ENCODE assay signal across 8 mouse cellular contexts in the genomic region with DNA sequence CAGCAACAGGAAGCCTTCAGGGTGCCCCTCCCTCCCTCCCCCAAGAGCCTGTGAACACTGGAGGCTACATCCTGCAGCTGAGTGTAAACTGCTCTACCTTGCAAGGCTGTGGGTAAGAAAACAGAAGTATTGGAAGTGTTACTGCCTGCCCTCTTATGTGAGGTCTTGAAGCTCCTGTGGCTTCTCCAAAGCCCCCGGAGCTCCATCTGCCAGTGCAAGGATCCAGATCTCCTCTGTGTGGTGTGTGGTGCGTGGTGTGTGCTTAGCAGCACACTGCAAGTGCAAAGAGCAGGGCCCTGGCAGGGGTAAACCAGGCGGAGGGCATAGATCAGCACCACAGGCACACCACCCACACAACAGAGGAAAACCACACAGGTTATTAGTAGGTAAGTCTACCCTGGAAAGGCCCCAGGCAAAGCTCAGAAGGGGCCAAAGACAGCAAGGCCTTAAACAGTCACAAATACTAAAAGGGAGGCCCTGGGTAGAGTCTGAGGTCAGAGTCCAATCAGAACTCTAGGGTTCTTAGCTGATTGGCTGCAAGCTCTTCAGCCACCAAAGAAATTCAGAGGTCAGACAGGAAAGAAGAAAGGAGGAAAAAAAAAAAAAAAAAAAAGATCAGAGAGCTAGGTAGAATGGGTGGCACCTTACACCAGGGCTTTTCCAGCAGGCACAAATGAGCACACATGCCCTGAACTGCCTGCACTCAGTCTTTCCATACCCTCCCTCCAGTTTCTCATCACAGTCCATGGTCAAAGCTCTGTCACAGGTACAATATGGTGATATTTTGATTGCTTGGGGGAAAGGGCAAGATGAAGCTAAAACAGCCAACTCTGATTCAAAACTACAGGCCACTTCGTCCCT. TPM values are rescaled to one million over a fixed set of nuclear protein-coding genes. Genes with fewer than 3 reads are reported as not detected.
DNase-seq lines count a peak whose midpoint lies in the region; ATAC-seq and TF ChIP-seq lines count a peak whose summit lies in the region.

No protein-coding gene starts in this region.

- peaks cover 90% of the 10 kb centered on the region for H3K4me1 ChIP-seq in E14TG2a.4 (replicated peaks; ENCODE audit: low read depth, low read length)
- H3K4me1 ChIP-seq in hindbrain, embryonic 10.5 days (replicated peaks), result peaks cover 66% of the 10 kb centered on the region
- H3K4me1 ChIP-seq in limb, embryonic 14.5 days (ENCODE audit: control insufficient read depth, insufficient read depth, low read length), result peaks cover 23% of the 10 kb centered on the region
- H3K4me1 ChIP-seq in stomach, embryonic 16.5 days (ENCODE audit: control insufficient read depth, insufficient read depth, low read length), result peaks cover 43% of the 10 kb centered on the region

- H3K27me3 ChIP-seq in E14TG2a.4 (ENCODE audit: insufficient read depth, low read length), result peaks cover 12% of the 10 kb centered on the region; the same call in 1 of the 2 replicates
- peaks cover 29% of the 10 kb centered on the region for H3K27me3 ChIP-seq in hindbrain, embryonic 10.5 days (ENCODE audit: insufficient read depth, poor library complexity, severe bottlenecking)
- H3K27me3 ChIP-seq in limb, embryonic 14.5 days (ENCODE audit: control insufficient read depth, insufficient read depth, low read length), result no peaks in the 10 kb centered on the region
- H3K27me3 ChIP-seq in stomach, embryonic 16.5 days (ENCODE audit: control insufficient read depth, insufficient read depth, low read length), result no peaks in the 10 kb centered on the region

- H3K4me3 ChIP-seq in E14TG2a.4 (replicated peaks; ENCODE audit: low read length), result peak overlapping the region; percentile 94
- H3K4me3 ChIP-seq in hindbrain, embryonic 10.5 days, result peak overlapping the region; percentile 87
- peak overlapping the region; percentile 83 for H3K4me3 ChIP-seq in limb, embryonic 14.5 days (replicated peaks; ENCODE audit: low read length)
- H3K4me3 ChIP-seq in stomach, embryonic 16.5 days (replicated peaks; ENCODE audit: low read length), result peak overlapping the region; percentile 71

- peak overlapping the region; percentile 85 for H3K9ac ChIP-seq in limb, embryonic 14.5 days (ENCODE audit: low read depth, low read length, severe bottlenecking)
- H3K9ac ChIP-seq in stomach, embryonic 16.5 days (ENCODE audit: low read length), result peak overlapping the region; percentile 91

- H3K27ac ChIP-seq in hindbrain, embryonic 10.5 days, result no peak overlapping the region
- H3K27ac ChIP-seq in limb, embryonic 14.5 days (replicated peaks; ENCODE audit: low read depth, low read length), result no peak overlapping the region
- peak overlapping the region; percentile 85 for H3K27ac ChIP-seq in stomach, embryonic 16.5 days (ENCODE audit: low read length)

- ATAC-seq in limb, embryonic 14.5 days (ENCODE audit: low FRiP score, low read depth), result no peak
- ATAC-seq in stomach, embryonic 16.5 days (ENCODE audit: insufficient read depth, low FRiP score), result peak; percentile 23; the same call in 1 of the 2 replicates

- WGBS in hindbrain, embryonic 10.5 days, result 61% methylated on average over 4 of the region's 4 CpGs
- 44% methylated on average over 4 of the region's 4 CpGs for WGBS in limb, embryonic 14.5 days
- 37% methylated on average over 4 of the region's 4 CpGs for WGBS in stomach, embryonic 16.5 days

- no peak for TF ChIP-seq CTCF in E14TG2a.4 (conservative IDR thresholded peaks at IDR 0.05; ENCODE audit: low read length)

- H3K36me3 ChIP-seq in E14TG2a.4 (ENCODE audit: insufficient read depth, low read length), result peaks cover 17% of the 10 kb centered on the region
- H3K36me3 ChIP-seq in hindbrain, embryonic 10.5 days, result peaks cover 12% of the 10 kb centered on the region; the same call in 1 of the 2 replicates
- 0 out of 2 replicates have a peak, but pooled peaks cover 6% of the 10 kb centered on the region for H3K36me3 ChIP-seq in limb, embryonic 14.5 days (ENCODE audit: control insufficient read depth, insufficient read depth, low read length)
- no peaks in the 10 kb centered on the region for H3K36me3 ChIP-seq in stomach, embryonic 16.5 days (ENCODE audit: control insufficient read depth, insufficient read depth, low read length)

- H3K9me3 ChIP-seq in E14TG2a.4 (ENCODE audit: low read length), result no peaks in the 10 kb centered on the region
- no peaks in the 10 kb centered on the region for H3K9me3 ChIP-seq in hindbrain, embryonic 10.5 days
- H3K9me3 ChIP-seq in limb, embryonic 14.5 days (ENCODE audit: control insufficient read depth, low read length), result no peaks in the 10 kb centered on the region
- no peaks in the 10 kb centered on the region for H3K9me3 ChIP-seq in stomach, embryonic 16.5 days (replicated peaks; ENCODE audit: control insufficient read depth, low read length)

- DNase-seq in cerebellum, adult 8-10 months, result peak; percentile 40
- DNase-seq in cerebellum, adult 9-10 months, result no peak
- no peak for DNase-seq in hindbrain, embryonic 10.5 days (ENCODE audit: low spot score)
- DNase-seq in limb, embryonic 14.5 days (ENCODE audit: low spot score), result no peak
- DNase-seq in adrenal gland, adult (ENCODE audit: inconsistent age in 2 of 2, low spot score in 1 of 2), result no peak
- DNase-seq in layer of hippocampus, adult 18-20 months (ENCODE audit: low spot score in 2 of 2), result no peak

- TF ChIP-seq POLR2A in limb, embryonic 14.5 days (IDR thresholded peaks at IDR 0.05; ENCODE audit: borderline replicate concordance, extremely low read depth, insufficient read depth, insufficient read length), result no peak

- H3K4me2 ChIP-seq in limb, embryonic 14.5 days (replicated peaks; ENCODE audit: low read depth, low read length, severe bottlenecking), result peak overlapping the region; percentile 60
- peak overlapping the region; percentile 92 for H3K4me2 ChIP-seq in stomach, embryonic 16.5 days (ENCODE audit: low read depth, low read length)

RNA-seq across cellular contexts. Expression of gene Dgkz, which starts 13.5 kb away (rescaled TPM):
- polyA plus RNA-seq in hindbrain, embryonic 10.5 days (2016; fragmentation: Nextera tagmentation; extraction: Ambion mirVana), result 36.3 and 39.4 TPM in 2 replicates
- 97.1 and 109 TPM in 2 replicates for polyA plus RNA-seq in limb, embryonic 14.5 days (2012; rRNA removed)
- 40.4 and 42.4 TPM in 2 replicates for polyA plus RNA-seq in limb, embryonic 14.5 days (2014; fragmentation: Nextera tagmentation; extraction: Ambion mirVana)
- 34.9 and 38.3 TPM in 2 replicates for polyA plus RNA-seq in stomach, embryonic 16.5 days (2015; fragmentation: Nextera tagmentation; extraction: Ambion mirVana)
- total RNA-seq in layer of hippocampus, adult 18-20 months (2021), result 100 to 1,000 TPM; 499 to 596 TPM

RNA-seq across cellular contexts. Expression of gene Gm9821, which starts 16.6 kb away (rescaled TPM):
- polyA plus RNA-seq in hindbrain, embryonic 10.5 days (2016; fragmentation: Nextera tagmentation; extraction: Ambion mirVana), result 0.18 and 0.25 TPM in 2 replicates
- polyA plus RNA-seq in limb, embryonic 14.5 days (2012; rRNA removed), result 0.05 TPM in 1 of 2 replicates, not detected in the other
- 0.37 and 0.56 TPM in 2 replicates for polyA plus RNA-seq in limb, embryonic 14.5 days (2014; fragmentation: Nextera tagmentation; extraction: Ambion mirVana)
- 0.83 and 0.91 TPM in 2 replicates for polyA plus RNA-seq in stomach, embryonic 16.5 days (2015; fragmentation: Nextera tagmentation; extraction: Ambion mirVana)
- total RNA-seq in layer of hippocampus, adult 18-20 months (2021), result not detected

RNA-seq across cellular contexts. Expression of gene Mdk, which starts 30.0 kb away (rescaled TPM):
- polyA plus RNA-seq in hindbrain, embryonic 10.5 days (2016; fragmentation: Nextera tagmentation; extraction: Ambion mirVana), result 1,375 and 1,717 TPM in 2 replicates
- 1,140 and 1,381 TPM in 2 replicates for polyA plus RNA-seq in limb, embryonic 14.5 days (2012; rRNA removed)
- 1,171 and 1,392 TPM in 2 replicates for polyA plus RNA-seq in limb, embryonic 14.5 days (2014; fragmentation: Nextera tagmentation; extraction: Ambion mirVana)
- 458 and 550 TPM in 2 replicates for polyA plus RNA-seq in stomach, embryonic 16.5 days (2015; fragmentation: Nextera tagmentation; extraction: Ambion mirVana)
- total RNA-seq in layer of hippocampus, adult 18-20 months (2021), result 10 to 100 TPM; 23.9 to 25.5 TPM

RNA-seq across cellular contexts. Expression of gene Chrm4, which starts 35.1 kb away (rescaled TPM):
- 0.48 and 0.95 TPM in 2 replicates for polyA plus RNA-seq in hindbrain, embryonic 10.5 days (2016; fragmentation: Nextera tagmentation; extraction: Ambion mirVana)
- 0.47 and 0.88 TPM in 2 replicates for polyA plus RNA-seq in limb, embryonic 14.5 days (2012; rRNA removed)
- 0.17 and 0.32 TPM in 2 replicates for polyA plus RNA-seq in limb, embryonic 14.5 days (2014; fragmentation: Nextera tagmentation; extraction: Ambion mirVana)
- polyA plus RNA-seq in stomach, embryonic 16.5 days (2015; fragmentation: Nextera tagmentation; extraction: Ambion mirVana), result 0.27 and 0.31 TPM in 2 replicates
- 10 to 100 TPM; 32.0 to 32.6 TPM for total RNA-seq in layer of hippocampus, adult 18-20 months (2021)
